Mouse (Mus musculus): Measurements from ENCODE around the gene Stbd1.

Stbd1 gene

GRCm38 (mm10) chr5:92602691-92603690, at the start of gene Stbd1:
Stbd1 (plus strand) TSS chr5:92603041.
- peak; percentile 64 for DNase-seq

- peak; percentile 31 for DNase-seq
Observed at GRCm38 (mm10) chr5:92553939-92554338, 48.9 kb upstream of the Stbd1 start.

GRCm38 (mm10) chr5:92554443-92554842, 48.4 kb upstream of the Stbd1 start:
- no peak for DNase-seq

- DNase-seq, result peak; percentile 17
Observed at GRCm38 (mm10) chr5:92554891-92555511, 47.8 kb upstream of the Stbd1 start, which contains the start of gene Fam47e. Fam47e (plus strand) TSS chr5:92555069.

GRCm38 (mm10) chr5:92555905-92556304, 46.9 kb upstream of the Stbd1 start:
- DNase-seq, result no peak

GRCm38 (mm10) chr5:92557508-92557907, 45.3 kb upstream of the Stbd1 start:
- DNase-seq, result no peak

GRCm38 (mm10) chr5:92560201-92560600, 42.6 kb upstream of the Stbd1 start:
- no peak for DNase-seq

GRCm38 (mm10) chr5:92562002-92562401, 40.8 kb upstream of the Stbd1 start:
- DNase-seq, result no peak

GRCm38 (mm10) chr5:92571232-92571631, 31.6 kb upstream of the Stbd1 start:
- no peak for DNase-seq

GRCm38 (mm10) chr5:92579559-92579958, 23.3 kb upstream of the Stbd1 start:
- no peak for DNase-seq

- DNase-seq, result no peak
Observed at GRCm38 (mm10) chr5:92585932-92586331, 16.9 kb upstream of the Stbd1 start.

GRCm38 (mm10) chr5:92595026-92595425, 7.8 kb upstream of the Stbd1 start:
- DNase-seq, result no peak

- no peak for DNase-seq
Observed at GRCm38 (mm10) chr5:92596865-92597264, 6.0 kb upstream of the Stbd1 start.

GRCm38 (mm10) chr5:92599030-92599429, 3.8 kb upstream of the Stbd1 start:
- DNase-seq, result peak; percentile 69

GRCm38 (mm10) chr5:92604452-92605247, 1.8 kb downstream of the Stbd1 start:
- peak; percentile 79 for DNase-seq

GRCm38 (mm10) chr5:92607492-92608229, 4.8 kb downstream of the Stbd1 start:
- no peak for DNase-seq

GRCm38 (mm10) chr5:92612756-92613155, 9.9 kb downstream of the Stbd1 start:
- no peak for DNase-seq

- no peak for DNase-seq
Observed at GRCm38 (mm10) chr5:92621883-92622282, 19.0 kb downstream of the Stbd1 start.

GRCm38 (mm10) chr5:92627896-92628295, 25.1 kb downstream of the Stbd1 start:
- DNase-seq, result peak; percentile 58

- DNase-seq, result peak; percentile 16
Observed at GRCm38 (mm10) chr5:92633526-92633925, 30.7 kb downstream of the Stbd1 start.

GRCm38 (mm10) chr5:92634916-92635315, 32.1 kb downstream of the Stbd1 start:
- no peak for DNase-seq

GRCm38 (mm10) chr5:92635891-92636290, 33.0 kb downstream of the Stbd1 start:
- DNase-seq, result no peak
